Mouse (Mus musculus) bone marrow macrophage, adult 2 months (primary cell): ENCODE data around the gene Ptchd3. TPM values are rescaled to one million over a fixed set of nuclear protein-coding genes. Genes with fewer than 3 reads are reported as not detected.

Source experiments
- H3K27ac ChIP-seq: 2 replicates; pipeline ENCODE4 v1.5.1; 2012; ENCODE audit warnings: low read depth, low read length; ENCODE audit not compliant: insufficient read depth
- H3K4me1 ChIP-seq: 2 replicates; pipeline ENCODE4 v1.6.1; 2012; ENCODE audit warnings: low read length; ENCODE audit not compliant: control insufficient read depth, insufficient read depth
- H3K4me3 ChIP-seq: 2 replicates; pipeline ENCODE4 v1.5.1; 2012; ENCODE audit warnings: mild to moderate bottlenecking, low read length, moderate library complexity; ENCODE audit not compliant: insufficient read depth
- CTCF ChIP-seq: IDR thresholded peaks from 2 replicates; pipeline ENCODE4 v1.5.1; 2012; ENCODE audit warnings: low read depth, mild to moderate bottlenecking, low read length, moderate library complexity
- POLR2A ChIP-seq: IDR thresholded peaks from 2 replicates; pipeline ENCODE4 v1.6.1; 2012; ENCODE audit warnings: mild to moderate bottlenecking, low read depth, low read length, borderline replicate concordance
- polyA plus RNA-seq: library from polyadenylated mRNA; stranded (reverse); fragments of >200 nt; gene quantifications from 2 replicates; pipeline ENCODE4 v1.2.4, GENCODE M21; 2012; ENCODE audit not compliant: missing spikeins, insufficient read depth, insufficient read length

Gene Ptchd3
- polyA plus RNA-seq, 1 experiment: not detected

DNA sequence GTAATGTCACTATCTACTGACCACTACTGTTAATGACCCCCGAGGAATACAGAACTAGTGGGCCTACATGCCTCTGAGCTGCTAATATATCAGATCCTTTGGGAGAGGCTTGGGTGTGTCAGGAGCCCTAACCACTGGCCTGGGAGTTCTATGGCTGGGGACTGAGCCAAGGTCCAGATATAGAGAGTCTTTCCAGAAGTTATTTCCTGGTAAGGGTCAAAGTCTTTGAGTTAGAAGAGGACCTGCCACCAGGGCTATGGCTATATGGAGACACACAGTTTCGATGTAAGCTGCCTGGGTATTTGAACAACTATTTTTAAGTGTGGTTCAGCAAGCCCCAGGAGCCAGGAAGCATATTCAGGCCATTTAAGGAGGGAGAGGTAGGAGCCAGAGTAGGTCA is 31.5 kb upstream of the Ptchd3 start:
- no peak overlapping the region for H3K27ac ChIP-seq
- TF ChIP-seq CTCF (no peak), POLR2A (no peak)
- peaks cover 93% of the 10 kb centered on the region for H3K4me1 ChIP-seq
- H3K4me3 ChIP-seq: no peak overlapping the region

DNA sequence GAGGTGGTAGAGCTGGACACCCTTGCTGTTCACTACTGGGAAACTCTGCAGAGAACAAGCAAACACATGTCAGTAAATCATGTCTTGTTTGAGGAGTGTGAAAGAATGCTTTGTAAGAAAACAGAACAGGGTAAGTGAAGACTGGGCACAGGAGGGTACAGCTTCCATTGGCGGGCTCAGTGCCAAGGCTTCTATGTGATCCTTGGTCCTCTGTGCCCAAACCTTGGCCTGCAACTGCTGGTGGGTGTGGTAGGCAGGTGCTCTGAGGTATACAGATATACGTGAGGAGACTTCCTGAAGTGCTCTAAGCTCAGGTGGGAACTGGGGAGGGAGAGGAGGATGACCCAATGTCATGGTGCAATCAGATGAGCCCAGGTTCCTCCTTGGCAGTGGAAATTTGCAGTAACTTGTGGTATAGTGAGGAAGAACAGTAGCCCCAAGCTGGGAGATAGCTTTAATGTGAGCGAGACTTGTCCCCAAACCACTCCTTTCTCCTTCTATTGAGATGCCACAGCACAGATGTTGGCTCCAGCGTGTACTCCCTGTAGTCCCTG is 30.2 kb upstream of the Ptchd3 start:
- TF ChIP-seq CTCF (no peak), POLR2A (no peak)
- Histone ChIP-seq H3K4me1 (peaks cover 90% of the 10 kb centered on the region), H3K4me3 (no peak overlapping the region), H3K27ac (no peak overlapping the region)

DNA sequence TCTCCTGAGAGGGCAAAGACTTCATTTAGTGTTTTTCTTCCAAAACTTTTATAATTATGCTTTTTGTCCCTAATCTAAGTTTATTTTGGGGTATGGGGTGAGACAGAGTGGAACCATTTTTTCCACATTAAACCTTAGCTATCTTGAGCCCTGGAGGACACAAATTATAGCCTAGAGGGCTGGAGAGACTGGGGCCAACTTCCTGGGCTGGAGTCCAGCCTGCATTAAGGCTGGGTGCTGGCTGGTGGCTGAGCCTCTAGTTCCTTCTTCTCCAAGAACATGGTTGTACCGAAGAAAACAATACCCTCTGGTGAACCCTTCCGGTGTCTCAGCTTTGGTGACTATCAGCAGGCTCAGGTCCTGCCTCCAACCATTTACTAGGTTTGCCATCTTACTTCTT is 27.3 kb upstream of the Ptchd3 start:
- peaks cover 90% of the 10 kb centered on the region for H3K4me1 ChIP-seq
- H3K4me3 ChIP-seq: no peak overlapping the region
- no peak for TF ChIP-seq POLR2A
- TF ChIP-seq CTCF: no peak
- peak overlapping the region; percentile 100 for H3K27ac ChIP-seq

DNA sequence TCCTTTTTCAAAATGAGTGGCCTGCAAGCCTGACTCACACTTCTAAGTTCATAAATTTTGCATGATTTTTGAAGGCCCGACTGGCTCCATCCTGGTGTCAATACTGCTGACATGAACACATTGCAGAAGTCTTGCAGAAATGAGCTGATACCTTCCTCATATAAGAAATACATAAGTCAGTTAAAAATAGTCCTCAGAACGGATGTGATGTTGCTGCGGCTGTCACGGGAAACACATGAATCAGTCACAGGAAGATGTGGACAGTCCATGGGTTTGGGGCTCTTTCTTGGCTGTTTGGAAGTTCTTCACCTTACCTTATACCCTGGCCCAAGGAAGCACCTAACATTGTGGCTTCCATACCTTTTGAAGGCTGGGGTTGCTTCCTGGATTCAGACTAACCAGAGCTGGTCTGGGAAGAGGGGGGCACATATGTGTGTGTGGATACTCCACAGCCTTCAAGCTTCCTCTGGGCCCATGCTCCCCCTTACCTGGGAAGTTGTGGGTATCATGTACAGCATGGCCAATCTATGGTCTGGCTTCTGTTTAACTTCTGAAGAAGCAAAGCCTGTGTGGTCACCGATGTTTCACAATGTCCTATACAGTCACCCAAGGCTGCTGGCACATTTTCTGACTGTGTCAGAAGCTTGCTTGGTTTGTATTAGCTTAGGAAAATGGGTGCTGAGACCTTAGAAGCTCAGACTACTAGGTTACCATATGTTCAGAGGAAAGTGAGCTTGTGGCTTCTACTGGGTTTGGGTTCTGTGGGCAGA is 25.6 kb upstream of the Ptchd3 start:
- peaks cover 85% of the 10 kb centered on the region for H3K4me1 ChIP-seq
- peak overlapping the region; percentile 100 for H3K27ac ChIP-seq
- H3K4me3 ChIP-seq: peak overlapping the region; percentile 14; the same call in 1 of the 2 replicates
- no peak for TF ChIP-seq POLR2A
- TF ChIP-seq CTCF: no peak

DNA sequence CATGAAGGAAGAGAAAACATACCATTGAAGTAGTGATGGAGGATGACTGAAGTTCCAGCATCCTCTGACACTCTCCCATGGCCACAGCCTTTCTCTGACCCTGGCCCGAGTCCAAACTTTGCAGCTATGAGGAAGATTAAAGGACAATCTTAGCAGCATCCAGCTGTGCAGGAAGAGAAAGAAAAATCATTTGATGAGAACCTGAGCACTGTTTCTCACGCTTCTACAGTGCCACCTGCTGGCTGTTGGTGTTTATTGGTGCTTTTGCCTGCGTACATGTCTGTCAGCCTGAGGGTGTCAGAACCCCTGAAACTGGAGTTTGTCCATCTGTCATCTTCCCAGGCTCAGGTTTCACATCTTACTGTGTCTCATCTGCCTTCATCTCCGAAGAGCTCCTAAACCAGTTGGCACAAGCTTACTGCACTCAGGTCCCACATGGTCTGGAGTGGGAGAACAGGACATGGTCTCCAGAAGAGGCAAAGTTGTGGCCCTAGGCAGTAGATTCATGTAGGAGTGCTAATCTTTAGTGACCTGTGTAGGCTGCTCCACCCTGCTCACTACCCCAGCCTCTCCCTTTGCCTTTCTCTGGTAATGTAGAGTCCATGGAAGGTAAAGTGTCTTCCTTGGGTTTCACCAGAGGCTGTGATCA is 21.7 kb upstream of the Ptchd3 start:
- TF ChIP-seq POLR2A (no peak), CTCF (peak; percentile 60)
- H3K27ac ChIP-seq: no peak overlapping the region
- H3K4me3 ChIP-seq: no peak overlapping the region
- peaks cover 49% of the 10 kb centered on the region for H3K4me1 ChIP-seq

DNA sequence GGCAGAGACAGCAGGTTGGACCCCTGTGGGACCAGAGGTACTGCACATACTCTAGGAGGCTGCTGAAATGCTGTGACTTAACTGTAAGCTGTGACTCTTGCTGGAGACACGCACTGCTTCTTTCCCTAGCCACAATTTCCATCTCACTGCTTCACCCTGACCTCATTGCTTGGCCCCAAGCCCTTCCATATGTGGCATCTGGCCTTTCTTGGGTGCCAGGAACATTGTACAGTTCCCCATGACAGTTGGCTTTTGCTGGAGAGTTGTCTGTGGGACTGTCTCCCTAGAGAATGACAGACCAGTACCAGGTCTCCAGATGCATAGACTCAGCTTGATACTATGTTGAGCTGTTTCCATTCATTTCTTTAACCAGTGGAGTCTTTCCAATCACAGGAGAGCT is 21.2 kb upstream of the Ptchd3 start:
- no peak overlapping the region for H3K27ac ChIP-seq
- H3K4me1 ChIP-seq: peaks cover 43% of the 10 kb centered on the region
- TF ChIP-seq CTCF (no peak), POLR2A (no peak)
- H3K4me3 ChIP-seq: no peak overlapping the region

DNA sequence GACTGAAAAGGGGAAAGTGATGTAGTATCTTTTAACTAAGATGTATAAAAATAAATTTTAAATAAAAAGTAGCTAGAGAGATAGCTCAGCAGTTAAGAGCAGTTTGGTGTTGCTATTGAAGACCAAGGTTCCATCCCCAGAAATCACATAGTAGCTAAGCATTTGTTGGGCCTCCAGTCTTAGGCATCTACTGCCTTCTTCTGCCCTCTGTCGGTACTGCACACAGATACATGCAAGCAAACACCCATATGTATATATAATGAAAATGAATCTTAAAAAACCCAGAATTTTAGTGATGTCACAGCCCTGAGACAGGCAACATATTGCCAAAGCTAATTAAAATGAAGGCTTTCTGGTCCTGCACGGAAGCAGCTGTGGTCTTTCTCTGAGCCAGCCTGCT is 15.9 kb downstream of the Ptchd3 start:
- TF ChIP-seq CTCF (no peak), POLR2A (no peak)
- H3K4me1 ChIP-seq: no peaks in the 10 kb centered on the region
- H3K4me3 ChIP-seq: no peak overlapping the region
- no peak overlapping the region for H3K27ac ChIP-seq

DNA sequence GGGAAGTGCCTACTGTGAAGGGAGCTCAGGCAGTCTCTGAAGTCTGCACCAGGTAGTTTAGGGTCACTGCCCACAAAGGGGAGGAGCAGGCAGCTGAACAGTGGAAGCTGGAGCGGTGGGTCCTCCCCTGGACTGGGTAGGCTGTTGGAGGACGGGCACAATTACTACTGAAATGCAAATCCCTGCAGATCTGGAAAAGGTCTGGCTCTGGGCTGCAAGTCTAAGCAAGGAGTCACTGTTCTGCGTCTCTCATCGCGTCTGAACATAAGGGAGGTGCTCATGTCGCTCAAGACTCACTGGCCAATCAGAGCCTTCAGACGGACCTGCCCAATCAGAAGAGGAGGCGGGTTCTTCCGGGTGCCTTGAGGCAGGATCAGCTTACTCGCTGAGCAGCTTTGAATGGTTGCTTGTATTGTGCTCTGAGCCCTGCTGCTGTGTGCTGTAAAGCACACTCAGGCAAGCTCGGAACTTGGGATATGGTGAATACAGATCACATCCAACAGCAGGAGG is 17.8 kb downstream of the Ptchd3 start:
- Histone ChIP-seq H3K4me3 (no peak overlapping the region), H3K4me1 (no peaks in the 10 kb centered on the region), H3K27ac (no peak overlapping the region)
- TF ChIP-seq CTCF: no peak
- no peak for TF ChIP-seq POLR2A

Other genes with a start within 250 kb of the Ptchd3 start
- 5.5 and 5.7 TPM in 2 replicates for gene B3gntl1, start 157.1 kb upstream of the Ptchd3 start, polyA plus RNA-seq
- gene Metrnl, start 128.7 kb upstream of the Ptchd3 start, polyA plus RNA-seq: 200 and 216 TPM in 2 replicates